Mouse (Mus musculus) kidney, adult 18-20 months (tissue): ENCODE measurements around the gene Oprd1.

ENCODE experiments used
- DNase-seq: peaks from one replicate; pipeline ENCODE4 v3.0.0; 2021

Oprd1 gene

GRCm38 (mm10) chr4:132144080-132144841 is at the start of gene Oprd1:
Oprd1 (minus strand) TSS chr4:132144486.
- no peak for DNase-seq

GRCm38 (mm10) chr4:132187826-132188401 is 43.6 kb upstream of the Oprd1 start:
- no peak for DNase-seq

- no peak for DNase-seq
These were observed 38.9 kb upstream of the Oprd1 start for GRCm38 (mm10) chr4:132183162-132183561.

GRCm38 (mm10) chr4:132181721-132182658 is 37.7 kb upstream of the Oprd1 start:
- DNase-seq = peak; percentile 46

GRCm38 (mm10) chr4:132180710-132181109 is 36.4 kb upstream of the Oprd1 start:
- peak; percentile 43 for DNase-seq

GRCm38 (mm10) chr4:132178630-132179059 is 34.4 kb upstream of the Oprd1 start:
- peak; percentile 49 for DNase-seq

- DNase-seq = no peak
These were observed 32.2 kb upstream of the Oprd1 start for GRCm38 (mm10) chr4:132176474-132176873.

GRCm38 (mm10) chr4:132170891-132171290 is 26.6 kb upstream of the Oprd1 start:
- DNase-seq = no peak

GRCm38 (mm10) chr4:132169761-132170160 is 25.5 kb upstream of the Oprd1 start:
- DNase-seq = no peak

- DNase-seq = no peak
These were observed 25.0 kb upstream of the Oprd1 start for GRCm38 (mm10) chr4:132169271-132169670.

GRCm38 (mm10) chr4:132167436-132167835 is 23.1 kb upstream of the Oprd1 start:
- no peak for DNase-seq

GRCm38 (mm10) chr4:132166350-132167290 is 22.3 kb upstream of the Oprd1 start:
- DNase-seq = no peak

- DNase-seq = no peak
These were observed 21.4 kb upstream of the Oprd1 start for GRCm38 (mm10) chr4:132165691-132166090.

GRCm38 (mm10) chr4:132156941-132157622 is 12.8 kb upstream of the Oprd1 start:
- no peak for DNase-seq

- no peak for DNase-seq
These were observed 10.8 kb upstream of the Oprd1 start for GRCm38 (mm10) chr4:132154877-132155670.

- DNase-seq = no peak
These were observed 7.4 kb upstream of the Oprd1 start for GRCm38 (mm10) chr4:132151673-132152072.

- no peak for DNase-seq
These were observed 1.9 kb upstream of the Oprd1 start for GRCm38 (mm10) chr4:132146201-132146600.

GRCm38 (mm10) chr4:132145092-132145491 is 806 bp upstream of the Oprd1 start:
- DNase-seq = no peak

GRCm38 (mm10) chr4:132138640-132139039 is 5.6 kb downstream of the Oprd1 start:
- no peak for DNase-seq

- DNase-seq = no peak
These were observed 7.3 kb downstream of the Oprd1 start for GRCm38 (mm10) chr4:132137013-132137412.

- no peak for DNase-seq
These were observed 10.4 kb downstream of the Oprd1 start for GRCm38 (mm10) chr4:132133920-132134319.
